Mouse (Mus musculus) small intestine, adult 10 weeks (tissue): ENCODE measurements around the gene Chst2. TPM values are rescaled to one million over a fixed set of nuclear protein-coding genes. Genes with fewer than 3 reads are reported as not detected.

Experiments used
- polyA plus RNA-seq: library from polyadenylated mRNA; stranded (reverse); fragments of 350-450 nt; fragmentation: Illumina TruSeq; extraction: RNeasy Lipid Tissue Mini Kit (QIAGEN cat#74804); gene quantifications from one replicate; pipeline ENCODE4 v1.2.3, GENCODE M21; 2014; ENCODE audit warnings: low replicate concordance

The Chst2 gene
- 1.1 TPM for polyA plus RNA-seq

GRCm38 (mm10) chr9:95406571-95407561 lies at the start of gene Chst2:
Chst2 (minus strand) TSS chr9:95406722.

Other genes starting within 250 kb of the Chst2 start
- 118 TPM for gene U2surp, start 105.3 kb upstream of the Chst2 start, polyA plus RNA-seq
- gene Paqr9, start 152.9 kb upstream of the Chst2 start, polyA plus RNA-seq, result 10.0 TPM
- 0.33 TPM for gene Pcolce2, start 230.9 kb upstream of the Chst2 start, polyA plus RNA-seq